Mouse (Mus musculus) left cerebral cortex, adult 9 months (tissue): ENCODE results near the gene D430041D05Rik.
A peak's percentile ranks its signal among the peaks of the same experiment; 100 is the strongest.

Experiments used
- DNase-seq, 2 experiments: peaks; one replicate each; pipeline ENCODE4 v3.0.0; 2022; ENCODE audit warnings: low spot score in 2 of 2

Gene D430041D05Rik

DNA sequence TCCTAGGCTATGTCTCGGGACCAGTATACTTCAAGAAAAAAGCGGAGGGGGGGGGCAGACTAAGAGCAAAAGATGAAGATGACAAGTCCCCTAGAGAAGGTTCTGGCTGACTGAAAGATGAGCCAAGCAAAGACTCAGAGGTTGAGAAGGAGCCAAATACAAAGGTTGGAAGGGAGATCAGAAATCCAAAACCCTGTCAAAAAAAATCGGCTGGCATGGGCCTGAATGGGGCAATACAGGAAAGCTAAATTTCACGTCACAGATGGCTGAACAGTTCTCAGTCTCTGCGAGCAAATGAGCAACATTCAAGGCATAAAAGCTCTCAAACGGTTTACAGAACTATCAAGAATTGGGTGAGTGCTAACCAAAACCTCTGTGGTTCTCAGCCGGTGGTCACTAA is 2.5 kb downstream of the D430041D05Rik start:
- DNase-seq: no peak

DNA sequence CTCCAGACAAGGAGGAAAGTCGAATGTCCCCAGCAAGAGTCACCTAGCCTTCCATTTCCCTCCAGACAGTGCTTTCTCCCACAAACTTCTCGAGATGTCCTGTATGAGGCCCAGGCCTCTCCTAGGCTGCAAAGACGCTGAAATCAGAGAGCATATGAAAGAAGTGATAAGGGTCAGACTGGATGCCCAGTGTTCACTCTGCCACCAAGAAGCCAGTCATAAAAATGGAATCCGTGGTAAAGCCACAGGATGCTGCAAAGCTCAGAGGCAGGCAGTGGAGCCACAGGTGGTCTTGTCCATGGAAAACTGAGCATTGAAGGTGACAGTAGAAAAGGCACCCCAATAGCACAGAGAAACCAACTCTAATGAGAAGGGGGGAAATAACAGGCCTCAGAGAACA is 2.9 kb downstream of the D430041D05Rik start:
- DNase-seq: no peak

DNA sequence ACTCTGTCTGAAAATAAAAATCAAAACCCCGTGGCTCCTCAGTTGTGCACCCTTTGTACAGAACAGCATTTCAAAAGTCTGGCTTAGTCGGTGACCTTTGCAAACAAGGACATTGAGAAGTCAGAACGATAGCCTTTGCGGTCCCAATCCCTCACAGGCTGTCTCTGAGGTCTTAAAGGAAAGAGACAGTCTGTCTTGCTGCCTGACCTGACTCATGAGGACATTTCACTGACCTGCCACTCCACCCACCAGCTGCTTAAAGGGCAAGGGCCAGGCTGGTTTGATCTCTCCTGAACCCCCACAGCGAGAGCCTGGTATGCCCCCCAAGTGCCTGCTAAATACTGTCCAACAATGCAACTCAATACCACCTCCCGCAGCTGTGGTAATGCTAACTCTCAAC is 6.8 kb downstream of the D430041D05Rik start:
- no peak for DNase-seq

DNA sequence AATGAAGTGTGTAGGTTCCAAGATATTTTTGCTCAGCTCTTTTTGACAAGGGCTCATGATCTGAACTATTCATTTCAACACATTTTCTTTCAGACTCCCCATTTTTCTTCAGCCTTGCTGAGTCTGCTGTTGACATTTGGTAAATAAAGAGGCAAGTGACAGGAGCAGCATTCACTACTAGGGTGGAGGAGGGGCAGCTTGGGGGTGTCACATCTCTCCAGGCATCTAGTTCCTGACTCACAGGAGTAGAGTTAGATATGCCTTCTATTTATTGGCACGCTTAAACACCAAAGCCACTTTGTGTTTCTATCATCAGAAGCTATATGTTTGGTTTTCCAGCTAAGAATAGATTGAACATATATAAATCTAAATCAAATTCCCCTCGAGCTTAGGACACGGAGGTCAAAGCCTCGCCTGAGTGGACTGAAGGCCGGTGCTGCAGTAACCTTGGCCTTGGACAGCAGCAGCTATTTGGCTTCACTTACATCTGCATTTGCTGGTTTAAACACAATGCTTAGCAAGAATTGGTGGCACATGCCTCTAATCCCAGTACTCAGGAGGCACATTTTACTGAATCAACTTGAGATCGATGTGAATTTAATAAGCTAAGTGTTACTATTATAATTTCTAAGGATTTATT is 12.0 kb downstream of the D430041D05Rik start:
- no peak for DNase-seq

DNA sequence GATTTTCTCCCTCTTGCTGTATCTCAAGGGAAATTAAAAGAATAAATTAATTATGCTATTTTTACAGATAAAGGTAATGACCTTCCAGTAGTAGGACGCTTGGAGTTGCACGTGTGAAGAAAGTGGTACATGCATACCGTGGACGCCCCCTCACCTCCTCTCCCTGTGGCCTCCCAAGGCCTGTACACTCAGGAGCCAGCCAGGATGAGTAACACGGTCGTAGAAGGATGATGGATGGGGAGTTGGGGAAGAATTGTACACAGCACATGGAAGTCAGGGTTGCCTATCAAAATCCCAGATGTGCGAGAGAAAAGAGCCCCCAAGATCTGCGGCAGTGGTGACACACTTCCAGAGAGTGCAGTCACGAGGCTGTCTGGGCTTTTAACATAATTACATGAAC is 14.9 kb downstream of the D430041D05Rik start:
- DNase-seq: no peak

DNA sequence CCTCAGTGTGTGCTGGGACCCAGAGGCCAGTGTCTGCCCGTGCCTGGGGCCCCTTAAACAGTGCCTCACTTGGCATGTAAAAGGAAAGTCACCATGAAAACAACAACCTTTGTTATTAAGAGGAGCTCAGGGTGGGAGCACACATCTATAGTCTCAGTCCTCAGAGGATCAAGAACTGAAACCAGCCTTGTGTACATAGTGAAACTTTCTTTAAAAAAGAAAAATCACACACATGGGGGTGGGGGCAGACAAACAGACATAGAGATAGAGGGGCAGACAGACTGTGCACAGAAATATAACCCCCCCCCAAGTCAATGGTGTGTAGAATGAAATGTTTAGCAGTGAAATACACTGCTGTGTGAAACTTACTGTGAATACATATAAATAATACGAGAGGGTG is 16.0 kb downstream of the D430041D05Rik start:
- no peak for DNase-seq

DNA sequence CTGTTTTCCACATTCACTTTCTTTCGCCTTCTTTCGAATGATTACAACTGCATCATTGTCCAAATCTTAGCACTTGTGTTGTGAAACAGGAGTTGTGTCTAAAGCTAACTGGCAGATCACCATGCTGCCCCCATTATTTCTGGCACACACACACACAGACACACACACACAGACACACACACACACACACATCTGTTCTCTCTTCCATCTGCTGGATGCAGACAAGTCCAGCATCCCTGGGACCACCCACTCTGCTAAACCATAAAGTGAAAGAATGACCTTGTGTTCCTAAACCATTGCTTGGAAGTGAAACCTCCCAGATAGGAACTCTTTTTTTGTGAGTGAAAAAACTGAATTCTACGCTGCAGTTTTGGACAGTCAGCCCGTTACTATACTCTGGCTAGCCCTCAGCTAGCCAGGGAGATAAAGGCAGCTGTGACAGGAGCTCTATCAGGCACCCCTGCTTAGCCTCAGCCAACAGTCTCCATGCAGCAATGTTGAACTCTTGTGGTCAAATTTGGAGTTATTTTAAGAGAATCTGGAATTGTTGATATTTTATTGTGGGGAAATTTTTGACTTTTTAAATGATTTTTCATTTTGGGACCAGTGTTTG is 18.0 kb downstream of the D430041D05Rik start:
- DNase-seq: no peak

DNA sequence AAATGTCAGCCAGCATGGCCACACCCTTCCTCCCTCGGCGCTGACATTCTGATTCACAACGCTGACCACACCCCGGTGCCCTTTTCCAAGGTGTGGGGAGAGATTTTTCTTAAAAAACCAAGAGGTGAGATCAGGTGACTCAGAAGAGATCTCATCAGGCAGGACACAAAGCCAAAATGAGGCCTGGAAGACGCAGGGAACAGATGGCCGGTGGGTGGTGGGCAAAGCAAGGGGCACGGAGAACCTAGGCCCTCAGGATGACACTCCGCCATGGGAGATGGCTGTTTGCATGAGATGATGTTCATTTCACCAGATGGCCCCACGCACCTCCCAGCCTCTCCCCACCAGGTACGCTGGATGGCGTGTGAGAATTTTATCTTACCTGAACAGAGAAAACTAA is 21.6 kb downstream of the D430041D05Rik start:
- no peak for DNase-seq

DNA sequence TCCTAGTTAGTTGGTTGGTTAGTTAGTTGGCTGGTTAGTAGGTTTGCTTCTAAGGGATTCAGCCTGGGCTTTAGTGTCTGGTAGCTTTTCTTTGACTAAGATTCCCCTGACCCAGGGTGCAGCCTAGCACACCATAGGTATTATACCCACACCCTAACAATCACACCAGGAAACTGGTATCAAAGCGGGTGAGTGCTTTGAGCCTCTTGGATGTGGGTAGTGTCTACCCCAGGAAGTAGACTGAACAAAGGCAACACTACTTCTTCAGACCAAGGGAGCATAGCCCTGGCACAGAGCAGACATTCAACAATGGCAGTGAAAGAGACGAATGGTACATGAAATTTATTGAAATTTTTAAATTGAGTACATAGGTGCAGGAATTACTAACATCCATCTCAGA is 24.9 kb downstream of the D430041D05Rik start:
- DNase-seq: no peak

DNA sequence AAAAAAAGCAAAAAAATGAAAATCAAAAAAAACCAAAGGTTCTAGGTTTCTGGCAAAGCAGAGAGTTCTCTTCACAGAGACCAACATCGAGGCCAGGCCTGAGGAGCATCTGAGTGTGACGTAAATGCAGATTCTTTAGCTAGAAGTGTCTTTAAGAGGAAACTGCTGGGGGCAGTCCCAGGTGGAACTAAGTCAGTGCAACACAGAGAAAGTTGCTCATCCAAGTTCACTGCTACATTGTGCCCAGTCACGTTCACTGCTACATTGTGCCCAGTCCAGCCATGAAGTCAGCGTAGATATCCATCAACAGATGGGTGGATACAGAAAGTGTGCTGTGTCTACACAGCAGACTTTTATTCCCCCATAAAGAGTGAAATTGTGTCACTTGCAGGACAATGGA is 27.2 kb downstream of the D430041D05Rik start:
- DNase-seq: no peak

DNA sequence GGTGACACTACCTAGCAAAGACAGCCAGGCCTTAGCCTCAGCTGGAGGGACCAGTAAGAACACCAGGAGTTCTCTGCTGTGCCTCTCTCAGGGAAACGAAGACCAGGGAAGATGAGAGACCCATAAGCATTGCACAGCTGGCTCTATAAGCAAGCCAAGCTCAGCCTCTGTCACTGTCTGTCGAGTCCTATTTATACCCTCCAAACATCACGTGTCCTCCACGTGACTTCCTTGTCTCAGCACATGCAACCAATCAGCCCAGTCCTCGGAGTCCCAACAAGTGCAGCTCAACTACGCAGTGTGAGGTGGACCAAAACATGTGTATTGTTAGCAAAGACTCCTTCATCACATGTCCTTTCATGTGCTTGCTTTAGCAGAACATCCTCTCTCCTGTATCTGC is 28.0 kb downstream of the D430041D05Rik start:
- peak in 1 of 2 experiments; percentile 19 for DNase-seq

DNA sequence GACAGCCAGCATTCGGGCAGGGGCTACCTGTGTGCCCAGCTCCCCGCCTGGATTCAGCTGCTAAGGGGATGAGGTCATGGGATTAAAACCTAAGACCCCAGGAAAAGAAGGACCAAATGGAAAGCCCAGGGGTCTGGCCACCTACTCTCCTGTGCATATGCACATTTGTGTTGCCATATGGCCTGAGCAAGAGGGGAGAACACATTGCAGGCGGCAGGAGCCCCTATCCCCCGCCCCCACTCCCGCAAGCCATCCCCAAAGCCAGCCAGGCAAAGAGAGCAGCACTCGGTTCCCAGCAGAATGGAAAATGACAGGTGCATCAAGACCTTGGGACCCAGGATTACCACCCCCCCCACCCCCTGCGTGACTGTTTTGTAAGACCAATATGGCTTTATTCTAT is 31.5 kb downstream of the D430041D05Rik start:
- no peak for DNase-seq

DNA sequence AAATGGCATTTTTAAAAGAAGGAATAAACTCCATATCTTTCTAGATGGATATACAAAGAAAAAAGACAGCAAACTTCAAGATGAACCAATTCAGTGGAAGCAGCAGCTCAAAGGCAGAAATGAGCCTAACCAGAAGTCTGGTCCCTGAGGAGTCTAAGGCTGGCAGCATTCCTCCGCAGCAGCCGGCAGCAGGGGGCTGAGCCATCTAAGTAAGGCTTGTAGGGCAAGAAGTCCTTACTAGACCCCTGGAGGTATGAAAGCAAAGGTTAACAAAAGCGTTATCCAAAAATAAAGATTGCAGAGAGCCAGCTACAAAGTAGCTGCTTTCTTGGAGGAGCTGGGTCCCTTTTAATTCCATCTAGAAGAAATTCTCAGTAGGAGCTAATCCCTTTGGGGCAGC is 32.0 kb downstream of the D430041D05Rik start:
- DNase-seq: no peak

DNA sequence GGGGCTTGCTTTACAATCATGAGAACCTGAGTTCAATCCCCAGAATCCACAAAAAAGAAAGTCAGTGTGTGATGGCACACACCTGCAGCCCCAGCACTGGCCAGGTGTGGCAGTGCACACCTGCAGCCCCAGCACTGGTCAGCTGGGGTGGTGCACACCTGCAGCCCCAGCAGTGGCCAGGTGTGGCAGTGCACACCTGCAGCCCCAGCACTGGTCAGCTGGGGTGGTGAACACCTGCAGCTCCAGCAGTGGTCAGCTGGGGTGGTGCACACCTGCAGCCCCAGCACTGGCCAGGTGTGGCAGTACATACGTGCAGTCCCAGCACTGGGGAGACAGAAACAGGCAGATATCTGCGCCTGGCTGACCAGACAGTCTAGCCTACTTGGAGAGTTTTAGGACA is 32.8 kb downstream of the D430041D05Rik start:
- DNase-seq: no peak

DNA sequence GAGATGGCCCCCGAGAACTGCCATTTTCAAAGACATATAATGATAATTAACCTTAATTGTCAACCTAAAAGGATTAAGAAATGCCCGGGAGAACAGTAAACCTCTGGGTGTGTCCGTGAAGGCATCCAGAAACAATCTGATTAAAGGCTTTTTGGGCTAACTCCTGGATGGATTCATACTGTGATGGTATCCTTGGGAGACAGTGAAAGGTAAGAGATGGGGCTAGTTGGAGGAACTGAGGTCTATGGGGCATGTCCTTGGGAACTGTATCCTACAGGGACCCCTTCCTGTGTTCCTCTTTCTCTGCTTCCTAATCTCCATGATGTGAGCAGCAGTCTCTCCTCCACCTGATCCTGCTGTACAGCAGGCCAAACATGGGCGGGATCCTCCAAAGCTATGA is 38.7 kb downstream of the D430041D05Rik start:
- DNase-seq: no peak

DNA sequence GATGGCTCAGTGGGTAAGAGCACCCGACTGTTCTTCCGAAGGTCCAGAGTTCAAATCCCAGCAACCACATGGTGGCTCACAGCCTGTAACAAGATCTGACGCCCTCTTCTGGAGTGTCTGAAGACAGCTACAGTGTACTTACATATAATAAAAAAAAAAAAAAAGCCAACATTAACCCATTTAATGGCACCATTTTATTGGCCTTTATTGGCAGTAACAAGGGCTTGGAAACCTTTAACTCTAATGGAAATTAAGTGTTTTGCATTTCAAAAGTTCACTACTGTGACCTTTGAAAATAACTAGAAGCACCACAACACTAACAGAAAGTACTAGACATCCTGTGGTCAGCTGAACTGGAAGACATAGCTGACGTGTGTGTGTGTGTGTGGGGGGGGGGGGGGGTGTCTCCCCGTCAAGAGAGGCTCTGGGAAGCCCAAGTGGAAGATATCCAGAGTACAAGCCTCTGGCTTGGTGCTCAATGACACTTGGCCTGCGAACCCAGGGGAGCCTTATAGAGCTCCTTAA is 39.1 kb downstream of the D430041D05Rik start:
- DNase-seq: no peak

DNA sequence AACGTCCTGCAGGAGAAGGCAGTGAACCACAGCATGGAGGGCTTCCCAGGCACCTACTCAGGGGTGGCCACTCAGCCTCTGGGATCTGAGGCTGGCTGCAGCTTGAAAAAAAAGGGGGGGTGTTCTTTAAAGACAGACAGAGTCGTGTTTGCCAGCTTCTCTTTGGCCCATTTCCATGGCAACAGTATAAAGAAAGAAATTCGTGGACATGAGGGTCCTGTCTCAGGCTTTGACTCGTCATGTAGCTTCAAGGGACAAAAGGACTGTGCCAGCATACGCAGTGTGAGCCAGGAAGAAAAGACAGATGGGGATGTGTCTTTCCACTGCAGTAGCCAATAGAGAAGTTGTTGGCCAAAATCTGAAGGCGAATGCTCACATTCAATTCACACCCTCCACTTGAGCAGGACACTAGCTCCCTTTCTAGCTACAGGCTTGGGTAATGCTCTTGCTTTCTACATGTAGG is 42.9 kb downstream of the D430041D05Rik start:
- peak in 1 of 2 experiments; percentile 53 for DNase-seq

DNA sequence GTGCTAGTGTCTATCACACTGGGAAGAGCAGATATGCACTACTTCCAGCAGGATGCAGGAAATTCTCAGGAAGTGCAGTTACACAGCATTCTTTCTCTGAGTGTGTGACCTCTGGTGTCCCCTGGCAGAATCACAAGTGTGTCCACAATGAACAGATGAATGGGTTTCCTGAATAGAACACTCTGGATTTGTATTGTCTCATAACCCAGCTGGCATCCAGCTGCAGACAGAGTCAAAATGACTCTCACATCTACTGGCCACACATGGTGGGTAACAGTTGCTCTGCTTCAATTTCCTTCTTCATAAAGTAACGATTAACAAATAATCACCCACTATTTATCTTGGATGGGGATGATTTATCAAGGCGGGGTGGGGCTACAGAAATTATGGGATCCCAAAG is 43.5 kb downstream of the D430041D05Rik start:
- no peak for DNase-seq

DNA sequence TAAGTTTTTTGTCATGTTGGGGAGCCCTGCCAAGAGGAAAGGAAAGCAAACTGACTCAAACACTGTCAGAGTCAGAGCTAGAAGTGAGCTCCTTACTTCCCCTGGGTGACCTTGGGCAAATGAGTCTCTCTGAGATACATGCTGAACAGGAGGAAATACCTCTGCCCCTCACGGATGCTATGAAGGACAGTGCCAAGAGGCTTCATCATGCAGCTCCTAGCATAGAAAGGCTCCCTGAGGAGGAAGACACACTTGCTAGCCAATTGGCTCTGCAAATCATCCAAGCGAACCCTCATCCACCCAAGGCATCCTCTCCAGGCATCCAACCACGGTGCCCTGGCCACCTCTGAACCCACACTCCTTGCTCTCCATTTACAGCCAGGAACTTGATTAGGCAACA is 51.5 kb downstream of the D430041D05Rik start:
- DNase-seq: no peak

DNA sequence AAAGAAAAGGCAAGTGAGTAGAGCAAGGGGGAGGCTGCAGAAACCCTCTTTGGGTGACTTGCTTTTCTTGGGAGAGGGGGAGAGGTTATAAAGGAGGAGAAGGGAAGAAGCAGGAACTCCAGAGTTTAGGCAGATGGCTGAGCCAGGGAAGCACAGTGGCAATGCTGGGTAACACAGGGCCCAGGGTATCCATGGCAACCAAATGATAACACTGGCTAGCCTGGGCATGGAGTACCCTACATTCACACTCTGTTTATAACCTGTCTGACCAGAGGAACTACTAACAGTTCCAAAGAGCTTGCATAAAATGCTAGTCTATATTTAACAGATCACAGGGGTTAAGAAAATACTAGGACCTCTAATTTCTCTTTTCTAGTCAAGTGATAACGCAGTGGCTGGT is 51.9 kb downstream of the D430041D05Rik start:
- no peak for DNase-seq

DNA sequence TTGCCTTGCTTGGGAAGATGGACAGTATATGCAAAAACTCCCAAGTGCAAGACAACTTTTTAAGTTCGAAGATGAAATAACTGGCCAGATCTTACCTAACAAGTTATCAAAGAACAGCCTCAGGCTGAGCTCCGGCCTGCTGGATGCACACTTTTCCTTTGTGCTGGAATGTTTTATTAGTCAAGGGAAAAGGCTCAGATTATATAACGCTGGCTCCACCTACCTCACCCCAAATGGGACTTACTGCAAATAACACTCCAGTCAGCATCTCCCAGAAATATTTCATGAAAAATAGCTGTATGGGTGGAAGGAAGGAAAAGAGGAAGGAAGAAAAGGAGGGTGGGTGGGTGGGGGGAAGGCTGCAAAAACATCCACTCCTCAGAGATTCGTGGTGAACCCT is 54.3 kb downstream of the D430041D05Rik start:
- no peak for DNase-seq

DNA sequence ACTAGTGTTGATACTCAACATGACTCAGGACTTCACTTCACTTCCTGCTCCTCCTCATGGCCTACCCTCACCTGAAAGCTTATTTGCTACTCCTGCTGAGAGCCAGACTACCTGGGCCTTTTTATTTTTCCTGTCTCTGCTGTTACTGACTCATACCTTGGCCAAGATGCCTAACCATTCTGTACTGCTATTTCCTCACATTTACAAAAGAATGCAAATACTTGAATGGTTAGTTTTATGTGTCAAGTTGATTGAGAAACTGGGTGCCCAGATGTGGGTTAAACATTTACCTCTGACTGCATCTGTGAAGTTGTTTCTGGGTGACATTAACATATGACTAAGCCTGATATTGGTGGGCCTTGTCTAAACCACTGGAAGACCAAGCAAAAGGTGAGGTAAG is 56.7 kb downstream of the D430041D05Rik start:
- no peak for DNase-seq

DNA sequence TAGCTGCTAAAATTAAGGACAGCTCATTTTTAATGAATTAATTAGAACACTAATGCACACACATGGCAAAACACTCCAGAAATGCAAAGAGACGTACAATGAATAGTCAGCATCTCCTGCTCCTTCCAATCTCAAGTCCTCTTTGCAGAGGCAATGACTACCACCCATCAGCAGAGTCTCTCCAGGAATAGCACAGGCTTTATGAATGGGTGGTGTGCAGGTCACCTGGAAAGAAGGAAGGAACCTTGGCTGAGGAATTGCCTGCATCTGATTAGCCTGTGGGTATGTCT is 58.7 kb downstream of the D430041D05Rik start:
- no peak for DNase-seq
